Mouse (Mus musculus): ENCODE data around the gene Sepsecs.

- TF ChIP-seq CTCF (IDR thresholded peaks at IDR 0.05; ENCODE audit: insufficient read depth, low read depth, low read length): no peak
- TF ChIP-seq POLR2A (IDR thresholded peaks at IDR 0.05; ENCODE audit: insufficient read depth, low read depth, low read length): no peak
These were observed 41.8 kb downstream of the Sepsecs start for GRCm38 (mm10) chr5:52627713-52628112.

Data from olfactory bulb, adult 2 months (tissue).